Mouse (Mus musculus) lung, adult 2 months (tissue): ENCODE data around the gene Zfp275.

Experiments used
- CTCF ChIP-seq: fragments of 200-500 bp; IDR thresholded peaks from 2 replicates; pipeline ENCODE4 v1.5.1; 2011; ENCODE audit warnings: mild to moderate bottlenecking, low read length, control low read depth; ENCODE audit not compliant: insufficient read depth
- POLR2A ChIP-seq: fragments of 200-500 bp; IDR thresholded peaks from 2 replicates; pipeline ENCODE4 v1.6.1; 2011; ENCODE audit warnings: low read depth, mild to moderate bottlenecking, control low read depth, low read length, borderline replicate concordance; ENCODE audit errors: extremely low read depth

GRCm38 (mm10) chrX:73341473-73341872 is 948 bp upstream of the Zfp275 start:
- TF ChIP-seq CTCF = no peak
- TF ChIP-seq POLR2A = no peak
